Mouse (Mus musculus): Measurements from ENCODE around the gene Tgfb3. TPM values are rescaled to one million over a fixed set of nuclear protein-coding genes. Genes with fewer than 3 reads are reported as not detected.

Tgfb3 gene
- polyA plus RNA-seq, 1 experiment from 2014 or later, result 5.1 TPM

- Histone ChIP-seq H3K36me3 (0 out of 2 replicates have a peak, but pooled peaks cover 7% of the 10 kb centered on the region), H3K4me3 (no peak overlapping the region)
- no peak for ATAC-seq (ENCODE audit: low FRiP score, low read depth)
Observed at GRCm38 (mm10) chr12:86047376-86047775, 31.5 kb downstream of the Tgfb3 start.

GRCm38 (mm10) chr12:86046776-86047175 lies 32.1 kb downstream of the Tgfb3 start:
- Histone ChIP-seq H3K4me3 (no peak overlapping the region), H3K9me3 (0 out of 2 replicates have a peak, but pooled peaks cover 2% of the 10 kb centered on the region), H3K4me2 (no peak overlapping the region), H3K9ac (no peak overlapping the region), H3K36me3 (0 out of 2 replicates have a peak, but pooled peaks cover 7% of the 10 kb centered on the region), H3K27me3 (no peaks in the 10 kb centered on the region), H3K4me1 (replicated peaks) (no peaks in the 10 kb centered on the region), H3K27ac (replicated peaks) (no peak overlapping the region)
- WGBS, result 98% methylated on average over 2 of the region's 2 CpGs
- ATAC-seq (ENCODE audit: low FRiP score, low read depth), result no peak

More at GRCm38 (mm10) chr12:86047376-86047775, 31.5 kb downstream of the Tgfb3 start:
- H3K4me2 ChIP-seq, result no peak overlapping the region
- 83% methylated on average over 8 of the region's 8 CpGs for WGBS
- H3K27ac ChIP-seq (replicated peaks), result no peak overlapping the region
- H3K9ac ChIP-seq, result no peak overlapping the region
- no peaks in the 10 kb centered on the region for H3K4me1 ChIP-seq (replicated peaks)
- no peaks in the 10 kb centered on the region for H3K27me3 ChIP-seq
- 0 out of 2 replicates have a peak, but pooled peaks cover 2% of the 10 kb centered on the region for H3K9me3 ChIP-seq

DNA sequence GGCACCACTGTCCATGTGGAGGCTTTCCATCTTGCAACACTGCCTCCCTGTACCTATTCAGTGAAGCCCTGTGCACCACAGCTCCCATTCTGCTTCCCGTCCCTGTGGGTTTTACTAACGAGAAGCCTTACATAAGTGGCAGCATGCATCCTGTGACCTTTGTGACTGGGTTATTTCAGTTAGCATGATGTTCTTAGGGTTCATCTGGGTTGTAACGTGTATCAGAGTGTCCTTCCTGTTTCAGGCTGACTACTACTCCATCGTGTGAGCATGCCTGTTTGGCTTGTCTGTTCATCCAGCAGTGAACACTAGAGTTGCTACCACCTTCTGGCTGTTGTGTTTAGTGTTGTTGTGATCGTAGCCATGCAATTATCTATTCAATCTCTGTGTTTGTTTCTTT lies 32.7 kb downstream of the Tgfb3 start:
- H3K9me3 ChIP-seq, result 0 out of 2 replicates have a peak, but pooled peaks cover 2% of the 10 kb centered on the region
- no peak overlapping the region for H3K27ac ChIP-seq (replicated peaks)
- ATAC-seq (ENCODE audit: low FRiP score, low read depth), result no peak
- no peak overlapping the region for H3K9ac ChIP-seq
- H3K27me3 ChIP-seq, result no peaks in the 10 kb centered on the region
- 0 out of 2 replicates have a peak, but pooled peaks cover 7% of the 10 kb centered on the region for H3K36me3 ChIP-seq
- 82% methylated on average over 5 of the region's 5 CpGs for WGBS
- H3K4me3 ChIP-seq, result no peak overlapping the region
- H3K4me2 ChIP-seq, result no peak overlapping the region
- no peaks in the 10 kb centered on the region for H3K4me1 ChIP-seq (replicated peaks)

DNA sequence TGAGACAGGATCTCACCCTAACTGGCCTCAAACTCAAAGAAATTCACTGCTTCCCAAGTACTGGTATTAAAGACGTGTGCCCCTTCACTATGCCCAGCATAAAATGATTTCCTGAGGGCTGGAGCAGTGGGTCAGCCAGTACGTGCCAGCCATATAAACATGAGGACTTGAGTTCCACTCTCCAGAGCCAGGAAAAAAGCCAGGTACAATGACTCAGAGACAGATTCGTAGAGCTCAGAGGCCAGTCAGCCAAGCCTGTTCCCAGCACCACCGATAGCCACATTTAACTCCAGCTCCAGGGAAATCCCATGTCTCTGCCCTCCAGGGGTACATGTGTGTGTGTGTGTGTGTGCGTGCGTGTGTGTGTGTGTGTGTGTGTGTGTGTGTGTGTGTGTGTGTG lies 39.1 kb downstream of the Tgfb3 start:
- Histone ChIP-seq H3K4me3 (no peak overlapping the region), H3K27ac (replicated peaks) (no peak overlapping the region), H3K9ac (no peak overlapping the region), H3K4me2 (no peak overlapping the region), H3K4me1 (replicated peaks) (peaks cover 16% of the 10 kb centered on the region), H3K27me3 (no peaks in the 10 kb centered on the region), H3K9me3 (0 out of 2 replicates have a peak, but pooled peaks cover 2% of the 10 kb centered on the region), H3K36me3 (0 out of 2 replicates have a peak, but pooled peaks cover 7% of the 10 kb centered on the region)
- no peak for ATAC-seq (ENCODE audit: low FRiP score, low read depth)
- WGBS, result 91% methylated on average over 6 of the region's 6 CpGs

GRCm38 (mm10) chr12:86039078-86039477 lies 39.8 kb downstream of the Tgfb3 start:
- ATAC-seq (ENCODE audit: low FRiP score, low read depth), result no peak
- WGBS, result 84% methylated on average over 5 of the region's 5 CpGs
- Histone ChIP-seq H3K36me3 (0 out of 2 replicates have a peak, but pooled peaks cover 7% of the 10 kb centered on the region), H3K9ac (no peak overlapping the region), H3K27ac (replicated peaks) (no peak overlapping the region), H3K9me3 (0 out of 2 replicates have a peak, but pooled peaks cover 2% of the 10 kb centered on the region), H3K4me3 (no peak overlapping the region), H3K4me2 (no peak overlapping the region), H3K4me1 (replicated peaks) (peaks cover 16% of the 10 kb centered on the region), H3K27me3 (no peaks in the 10 kb centered on the region)

DNA sequence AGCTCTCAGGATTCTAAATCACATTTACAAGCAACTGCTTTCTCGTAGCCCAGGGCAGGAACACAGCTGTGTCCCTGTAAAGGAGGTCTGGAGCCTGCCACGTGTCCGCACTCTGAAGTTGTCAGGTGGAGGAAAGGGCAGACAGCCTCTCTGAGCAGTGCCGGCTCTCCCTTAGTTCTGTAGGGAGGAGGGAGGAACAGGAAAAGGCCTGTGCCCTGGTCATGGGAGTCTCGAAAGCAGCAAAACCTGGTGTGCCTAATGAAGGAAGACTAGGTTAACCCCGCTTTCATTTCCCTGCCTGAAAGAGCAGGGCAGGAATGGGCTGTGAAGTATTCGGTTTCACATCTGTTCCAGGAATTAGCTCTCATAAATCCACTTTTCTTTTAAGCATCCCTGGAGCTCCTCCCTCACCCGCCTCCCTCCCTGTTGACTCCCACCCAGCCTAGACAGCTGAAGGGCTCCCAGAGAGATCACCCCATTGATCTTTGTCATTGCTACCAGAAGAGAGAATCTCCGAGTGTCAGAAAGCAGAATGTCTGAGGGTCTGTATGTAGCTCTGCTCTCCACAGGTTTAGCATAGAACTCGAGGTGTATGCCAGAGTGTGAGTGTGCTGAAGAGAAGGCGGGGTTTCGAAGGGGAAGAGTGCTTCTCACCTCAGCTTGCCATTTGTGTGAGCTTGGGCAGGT lies 41.5 kb downstream of the Tgfb3 start:
- Histone ChIP-seq H3K4me3 (no peak overlapping the region), H3K4me2 (no peak overlapping the region), H3K9me3 (no peaks in the 10 kb centered on the region), H3K9ac (no peak overlapping the region), H3K4me1 (replicated peaks) (peaks cover 16% of the 10 kb centered on the region), H3K27me3 (no peaks in the 10 kb centered on the region), H3K36me3 (no peaks in the 10 kb centered on the region), H3K27ac (replicated peaks) (no peak overlapping the region)
- ATAC-seq (ENCODE audit: low FRiP score, low read depth), result peak; percentile 65; the same call in 1 of the 2 replicates
- 32% methylated on average over 12 of the region's 12 CpGs for WGBS

GRCm38 (mm10) chr12:86036368-86037166 lies 42.3 kb downstream of the Tgfb3 start:
- Histone ChIP-seq H3K4me1 (replicated peaks) (peaks cover 16% of the 10 kb centered on the region), H3K27ac (replicated peaks) (no peak overlapping the region), H3K9ac (no peak overlapping the region), H3K36me3 (no peaks in the 10 kb centered on the region), H3K4me3 (no peak overlapping the region), H3K27me3 (no peaks in the 10 kb centered on the region), H3K9me3 (no peaks in the 10 kb centered on the region), H3K4me2 (no peak overlapping the region)
- ATAC-seq (ENCODE audit: low FRiP score, low read depth), result 0 out of 2 replicates have a peak, but pooled peaks have one; percentile 27
- 46% methylated on average over 9 of the region's 9 CpGs for WGBS

GRCm38 (mm10) chr12:86035586-86035985 lies 43.3 kb downstream of the Tgfb3 start:
- Histone ChIP-seq H3K9me3 (no peaks in the 10 kb centered on the region), H3K4me3 (no peak overlapping the region), H3K4me1 (replicated peaks) (peaks cover 16% of the 10 kb centered on the region), H3K36me3 (no peaks in the 10 kb centered on the region), H3K9ac (no peak overlapping the region), H3K27me3 (no peaks in the 10 kb centered on the region), H3K27ac (replicated peaks) (no peak overlapping the region), H3K4me2 (no peak overlapping the region)
- ATAC-seq (ENCODE audit: low FRiP score, low read depth), result no peak

GRCm38 (mm10) chr12:86030932-86031331 lies 47.9 kb downstream of the Tgfb3 start:
- Histone ChIP-seq H3K27me3 (no peaks in the 10 kb centered on the region), H3K27ac (replicated peaks) (no peak overlapping the region), H3K4me3 (no peak overlapping the region), H3K36me3 (no peaks in the 10 kb centered on the region), H3K9me3 (no peaks in the 10 kb centered on the region), H3K4me2 (no peak overlapping the region), H3K9ac (no peak overlapping the region), H3K4me1 (replicated peaks) (no peaks in the 10 kb centered on the region)
- no peak for ATAC-seq (ENCODE audit: low FRiP score, low read depth)
- WGBS, result 81% methylated on average over 5 of the region's 5 CpGs

GRCm38 (mm10) chr12:86027747-86028146 lies 51.1 kb downstream of the Tgfb3 start:
- Histone ChIP-seq H3K27me3 (no peaks in the 10 kb centered on the region), H3K4me2 (no peak overlapping the region), H3K36me3 (no peaks in the 10 kb centered on the region), H3K9ac (no peak overlapping the region), H3K4me1 (replicated peaks) (peaks cover 6% of the 10 kb centered on the region; the same call in 1 of the 2 replicates), H3K4me3 (no peak overlapping the region), H3K27ac (replicated peaks) (no peak overlapping the region), H3K9me3 (no peaks in the 10 kb centered on the region)
- ATAC-seq (ENCODE audit: low FRiP score, low read depth), result no peak
- 71% methylated on average over 1 of the region's 1 CpGs for WGBS

GRCm38 (mm10) chr12:86027000-86027399 lies 51.8 kb downstream of the Tgfb3 start:
- H3K9me3 ChIP-seq, result no peaks in the 10 kb centered on the region
- H3K4me2 ChIP-seq, result no peak overlapping the region
- 61% methylated on average over 5 of the region's 5 CpGs for WGBS
- H3K4me1 ChIP-seq (replicated peaks), result peaks cover 6% of the 10 kb centered on the region; the same call in 1 of the 2 replicates
- no peaks in the 10 kb centered on the region for H3K36me3 ChIP-seq
- no peak overlapping the region for H3K27ac ChIP-seq (replicated peaks)
- no peak overlapping the region for H3K4me3 ChIP-seq
- peak; percentile 61; the same call in 1 of the 2 replicates for ATAC-seq (ENCODE audit: low FRiP score, low read depth)
- H3K9ac ChIP-seq, result no peak overlapping the region
- no peaks in the 10 kb centered on the region for H3K27me3 ChIP-seq

- ATAC-seq (ENCODE audit: low FRiP score, low read depth), result no peak
- peaks cover 6% of the 10 kb centered on the region; the same call in 1 of the 2 replicates for H3K4me1 ChIP-seq (replicated peaks)
- WGBS, result 86% methylated on average over 6 of the region's 6 CpGs
Observed at GRCm38 (mm10) chr12:86025480-86025879, 53.4 kb downstream of the Tgfb3 start.

More at GRCm38 (mm10) chr12:86025480-86025879, 53.4 kb downstream of the Tgfb3 start:
- H3K27ac ChIP-seq (replicated peaks), result no peak overlapping the region
- no peak overlapping the region for H3K4me3 ChIP-seq
- H3K36me3 ChIP-seq, result no peaks in the 10 kb centered on the region
- H3K27me3 ChIP-seq, result no peaks in the 10 kb centered on the region
- H3K4me2 ChIP-seq, result no peak overlapping the region
- H3K9ac ChIP-seq, result no peak overlapping the region
- H3K9me3 ChIP-seq, result no peaks in the 10 kb centered on the region
